Mouse (Mus musculus) Muller cell, postnatal 12 days (primary cell): Measurements from ENCODE around the gene Timm13.

ENCODE experiments used
- DNase-seq: peaks from one replicate; pipeline ENCODE4 v3.0.0-alpha.2; 2015; ENCODE audit errors: inconsistent ontology term

Gene Timm13

DNA sequence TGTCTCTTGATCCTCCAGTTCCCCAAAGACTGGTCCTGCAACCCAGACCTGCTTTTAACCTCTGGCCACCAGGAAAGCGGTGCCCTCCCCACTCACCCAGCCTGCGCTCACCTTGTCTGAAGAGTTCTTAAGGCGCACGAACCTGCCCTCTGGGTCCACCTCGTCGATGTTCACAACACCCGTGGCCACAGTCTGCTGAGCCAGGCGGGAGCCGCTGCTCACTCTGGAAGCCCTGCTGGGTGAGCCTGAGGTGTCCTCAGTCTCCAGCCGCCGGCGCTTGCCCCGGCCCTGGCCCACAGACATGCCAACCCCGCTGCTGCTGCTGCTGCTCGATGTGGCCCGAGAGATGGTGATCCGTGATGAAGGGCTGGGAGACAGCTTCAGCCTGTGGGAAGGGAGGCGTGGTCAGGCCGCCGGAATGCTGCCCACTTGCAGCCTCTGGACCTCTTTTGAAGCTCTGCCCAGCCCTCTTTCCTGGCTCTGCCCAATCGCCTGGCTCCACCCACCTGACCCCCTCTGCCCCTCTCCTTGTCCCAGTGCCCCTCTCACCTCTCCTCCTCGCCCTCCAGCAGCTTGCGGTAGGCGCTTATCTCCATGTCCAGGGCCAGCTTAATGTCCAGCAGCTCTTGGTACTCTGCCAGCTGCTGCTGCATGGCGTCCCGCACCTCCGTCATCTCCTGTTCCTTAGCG lies 3.4 kb upstream of the Timm13 start:
- DNase-seq, result no peak

DNA sequence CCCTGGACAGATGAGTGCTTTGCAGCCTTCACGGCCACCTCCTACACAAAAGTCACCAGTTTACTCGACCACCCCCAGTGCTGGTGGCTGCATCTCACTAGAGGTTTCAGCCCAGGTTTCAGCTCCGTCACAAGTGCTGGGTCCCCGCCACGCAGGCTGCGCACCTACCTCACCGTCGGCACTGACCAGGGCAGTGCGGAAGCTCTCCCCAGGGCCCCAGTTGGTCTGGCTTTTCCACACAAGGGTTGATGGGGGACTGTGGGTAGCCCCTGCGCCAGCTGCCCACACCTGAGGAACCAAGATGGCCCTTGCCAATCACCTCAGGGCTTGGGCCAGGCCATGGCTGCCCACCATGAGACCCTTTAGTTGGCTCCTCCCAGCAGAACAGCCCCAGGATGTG lies 2.5 kb upstream of the Timm13 start:
- no peak for DNase-seq

DNA sequence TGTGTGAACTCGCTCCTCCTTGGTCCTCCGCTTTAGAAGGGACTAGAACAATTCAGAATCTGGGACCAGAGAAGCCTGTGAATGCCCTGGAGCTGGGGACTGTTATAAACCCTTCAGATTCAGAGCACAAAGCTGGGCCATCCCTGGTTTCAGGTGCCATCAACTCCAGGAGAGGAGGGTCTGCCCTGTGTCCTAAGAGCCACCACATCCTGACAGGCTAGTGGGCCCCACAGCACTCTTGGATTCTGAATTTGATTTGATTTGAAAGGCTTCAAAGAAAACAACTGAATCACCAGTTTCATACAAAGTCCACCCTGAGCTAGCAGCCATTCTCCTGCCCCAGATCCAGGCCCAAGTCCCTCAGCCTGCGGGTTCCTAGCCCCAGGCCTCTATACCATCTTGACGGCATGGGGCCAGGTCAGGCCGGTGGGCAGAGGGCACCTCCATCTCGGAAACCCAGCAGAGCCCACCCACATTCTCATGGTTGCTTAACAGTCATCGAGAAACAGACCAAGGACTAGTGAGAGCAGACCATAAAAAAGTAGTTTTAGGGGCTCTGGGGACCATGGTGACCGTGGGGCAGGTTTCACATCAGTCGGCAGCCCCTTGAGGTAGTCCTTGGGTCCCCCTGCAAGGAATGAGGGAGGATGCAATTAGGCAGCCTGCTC lies 1.6 kb upstream of the Timm13 start:
- no peak for DNase-seq

DNA sequence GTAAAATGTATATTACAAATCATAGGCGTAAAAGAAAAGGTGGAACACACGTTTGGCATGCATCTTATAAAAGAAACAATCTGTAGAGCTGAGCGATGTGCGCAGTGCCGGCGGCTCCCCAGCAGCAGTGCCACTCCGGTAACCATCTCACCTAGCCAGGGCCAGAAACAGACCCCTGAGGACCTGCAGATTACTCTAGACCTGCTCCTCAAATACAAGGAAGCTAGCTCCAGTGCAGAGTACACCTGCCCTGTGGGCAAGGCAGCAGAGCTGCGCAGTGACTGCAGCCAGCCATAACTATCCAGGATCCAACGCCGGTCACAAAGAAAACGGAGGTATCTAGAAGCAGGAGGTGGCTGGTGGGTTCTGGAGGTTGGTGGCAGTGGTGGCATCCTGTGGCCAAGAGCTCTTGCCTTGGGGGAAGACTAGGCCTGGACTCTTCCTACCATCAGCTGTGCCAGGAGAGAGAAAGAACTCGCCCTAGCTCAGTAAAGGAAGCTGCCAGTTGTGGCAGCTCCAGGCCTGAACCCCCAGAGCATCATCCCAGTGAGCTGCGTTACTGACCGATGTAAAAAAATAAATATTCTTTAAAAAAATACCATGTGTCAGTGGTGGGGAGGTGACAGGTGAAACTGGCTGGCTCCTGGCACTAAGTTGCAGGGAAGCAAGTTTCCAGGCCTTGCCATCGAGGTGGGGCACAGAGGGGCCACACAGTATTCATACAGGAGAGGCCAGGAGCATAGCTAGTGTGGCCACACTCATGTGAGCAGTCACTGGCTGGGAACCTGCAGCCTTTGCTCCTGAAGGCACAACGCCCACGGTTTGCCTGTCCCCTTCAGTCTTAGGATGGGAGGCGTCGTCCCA lies 872 bp upstream of the Timm13 start:
- no peak for DNase-seq

DNA sequence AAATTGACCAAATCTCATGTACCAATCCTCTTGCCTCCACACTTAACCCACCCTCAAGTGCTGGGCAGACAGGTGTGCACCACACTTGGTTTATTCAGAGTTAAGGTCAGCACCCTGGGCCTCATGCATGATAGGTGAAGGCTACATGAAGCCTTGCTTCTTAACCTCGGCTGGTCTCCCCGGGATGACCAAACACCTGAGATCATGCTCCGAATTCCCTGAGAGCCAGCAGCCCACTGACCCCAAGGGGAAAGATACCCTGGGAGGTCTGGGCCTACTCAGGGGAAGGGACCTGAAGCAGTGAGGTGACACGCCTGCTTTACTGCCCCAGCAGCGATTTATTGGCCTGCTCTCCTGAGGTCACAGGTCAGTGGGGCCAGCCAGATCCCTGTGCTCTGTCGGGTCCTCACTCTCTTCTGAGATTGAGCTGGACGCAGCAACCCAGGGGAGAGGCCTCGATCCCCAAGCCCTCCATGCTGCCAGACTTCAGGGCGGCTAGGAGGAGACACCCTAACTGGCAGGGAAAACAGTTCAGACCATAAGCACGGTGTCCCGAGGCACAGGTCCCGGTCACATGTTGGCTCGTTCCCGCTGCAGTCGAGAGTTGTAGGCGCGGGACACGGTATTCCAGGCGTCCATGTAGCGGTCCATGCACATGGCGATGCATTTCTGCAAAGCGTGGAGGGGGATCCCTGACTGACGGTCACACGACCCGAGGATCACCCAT lies 1.0 kb downstream of the Timm13 start:
- DNase-seq, result no peak

DNA sequence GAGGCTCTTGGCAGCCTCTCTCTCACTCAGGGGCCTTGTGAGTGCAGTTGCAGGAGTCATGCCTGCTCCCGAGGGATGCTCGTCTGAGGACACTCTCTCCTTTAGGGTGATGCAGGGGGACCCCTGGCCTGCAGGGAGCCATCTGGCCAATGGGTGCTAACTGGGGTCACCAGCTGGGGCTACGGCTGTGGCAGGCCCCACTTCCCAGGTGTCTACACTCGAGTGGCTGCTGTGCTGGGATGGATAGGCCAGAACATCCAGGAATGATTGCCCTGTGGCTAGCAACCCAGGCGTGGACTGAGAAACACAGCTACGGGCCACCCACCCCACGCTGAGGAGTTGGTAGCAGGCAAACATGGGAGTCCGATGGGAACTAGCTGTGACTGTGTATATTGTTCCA lies 1.7 kb downstream of the Timm13 start:
- DNase-seq, result no peak

DNA sequence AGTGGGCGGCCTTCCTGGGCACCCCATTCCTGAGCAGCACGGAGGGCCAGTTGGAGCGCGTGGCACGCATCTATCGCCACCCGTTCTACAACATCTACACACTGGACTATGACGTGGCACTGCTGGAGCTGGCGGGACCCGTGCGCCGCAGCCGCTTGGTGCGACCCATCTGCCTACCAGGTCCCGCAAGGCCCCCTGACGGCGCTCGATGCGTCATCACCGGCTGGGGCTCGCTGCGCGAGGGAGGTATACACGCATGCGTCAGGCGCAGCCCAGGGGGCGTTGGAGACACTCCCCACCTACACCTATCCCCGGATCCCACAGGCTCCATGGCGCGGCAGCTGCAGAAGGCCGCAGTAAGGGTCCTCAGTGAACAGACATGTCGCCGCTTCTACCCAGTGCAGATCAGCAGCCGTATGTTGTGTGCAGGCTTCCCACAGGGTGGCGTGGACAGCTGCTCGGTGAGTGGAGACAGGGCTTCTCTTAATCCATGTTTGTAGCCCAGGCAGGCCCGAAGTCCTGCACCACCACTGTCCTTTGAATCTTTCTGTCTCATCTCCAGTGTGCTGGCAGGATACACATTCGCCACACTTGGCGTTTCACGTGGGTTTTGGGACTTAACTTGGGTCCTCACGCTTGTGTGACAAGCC lies 2.8 kb downstream of the Timm13 start:
- DNase-seq, result no peak

DNA sequence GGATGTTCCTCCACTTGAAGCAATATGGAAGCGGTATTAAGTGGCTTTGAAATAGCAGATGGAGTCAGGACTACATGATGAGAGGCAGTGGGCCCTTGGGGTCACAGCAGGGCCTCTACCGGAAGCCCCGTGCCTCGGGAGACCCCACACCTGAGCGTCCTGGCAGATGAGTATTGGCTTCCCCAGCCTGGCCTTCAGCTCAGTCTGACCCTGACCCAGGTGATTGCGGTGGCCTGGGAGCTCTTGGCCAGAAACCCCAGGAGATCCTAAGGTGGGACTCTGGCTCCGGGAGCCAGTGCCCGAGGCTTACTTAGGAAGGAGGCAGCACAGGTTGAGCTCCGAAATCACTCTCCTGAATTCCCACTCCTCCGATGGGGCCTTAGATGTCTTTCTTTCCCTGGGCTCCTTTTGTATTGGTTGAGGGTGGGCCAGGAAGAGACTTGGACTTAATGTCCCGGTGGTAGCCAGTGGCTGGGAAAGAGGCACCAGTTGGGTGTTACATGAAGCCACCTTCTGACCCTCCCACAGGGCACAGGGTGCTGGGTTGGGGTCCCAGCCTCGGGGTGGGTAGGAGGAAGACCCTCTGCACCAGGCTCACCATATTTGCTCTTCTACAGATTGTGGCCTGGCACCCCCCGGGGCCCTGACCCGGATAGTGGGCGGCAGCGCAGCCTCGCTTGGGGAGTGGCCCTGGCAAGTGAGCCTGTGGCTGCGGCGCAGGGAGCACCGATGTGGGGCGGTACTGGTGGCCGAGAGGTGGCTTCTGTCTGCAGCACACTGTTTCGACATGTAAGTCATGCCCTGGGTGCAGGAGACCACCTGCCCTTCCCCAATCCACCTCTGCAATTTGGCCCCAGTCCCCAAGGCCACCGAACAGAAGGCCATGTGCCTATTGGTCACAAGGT lies 3.9 kb downstream of the Timm13 start:
- no peak for DNase-seq

DNA sequence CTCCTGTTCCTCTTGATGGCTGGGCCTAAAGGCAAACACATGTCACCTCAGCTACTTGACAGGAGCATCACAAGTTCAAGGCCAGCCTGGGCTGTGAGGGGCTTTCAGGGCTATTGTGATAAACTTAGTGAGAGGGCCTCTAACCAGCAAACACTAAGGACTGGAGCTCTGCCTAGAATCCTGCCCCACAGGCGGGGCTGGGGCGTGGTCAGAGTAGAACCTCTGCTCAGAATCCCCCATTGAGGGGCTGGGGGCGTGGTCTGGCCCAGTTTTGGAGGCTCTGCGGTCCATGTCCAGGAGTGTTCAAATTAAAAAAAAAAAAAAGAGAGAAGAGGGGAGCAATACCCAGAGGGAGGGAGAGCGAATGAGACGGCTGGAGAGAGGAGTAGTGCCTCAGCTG lies 5.1 kb downstream of the Timm13 start:
- DNase-seq, result no peak

DNA sequence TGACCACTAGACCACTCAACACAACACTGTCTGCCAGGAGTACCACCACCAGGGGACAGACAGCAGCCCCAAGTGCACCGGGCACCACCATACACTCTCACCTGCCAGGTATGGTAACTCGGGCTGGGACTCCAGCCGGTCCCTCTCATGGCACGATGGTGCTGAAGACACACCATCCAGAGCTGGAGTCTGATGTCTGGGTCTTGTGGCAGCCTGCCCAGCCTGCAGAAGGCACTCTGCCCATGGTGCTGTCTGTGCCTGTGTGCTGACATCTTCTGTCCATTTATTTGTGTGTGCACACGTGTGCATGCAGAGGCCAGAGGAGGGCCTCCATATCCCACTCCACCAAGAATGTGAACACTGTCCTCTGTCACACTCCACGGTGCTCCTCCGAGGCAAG lies 5.7 kb downstream of the Timm13 start:
- DNase-seq, result no peak

DNA sequence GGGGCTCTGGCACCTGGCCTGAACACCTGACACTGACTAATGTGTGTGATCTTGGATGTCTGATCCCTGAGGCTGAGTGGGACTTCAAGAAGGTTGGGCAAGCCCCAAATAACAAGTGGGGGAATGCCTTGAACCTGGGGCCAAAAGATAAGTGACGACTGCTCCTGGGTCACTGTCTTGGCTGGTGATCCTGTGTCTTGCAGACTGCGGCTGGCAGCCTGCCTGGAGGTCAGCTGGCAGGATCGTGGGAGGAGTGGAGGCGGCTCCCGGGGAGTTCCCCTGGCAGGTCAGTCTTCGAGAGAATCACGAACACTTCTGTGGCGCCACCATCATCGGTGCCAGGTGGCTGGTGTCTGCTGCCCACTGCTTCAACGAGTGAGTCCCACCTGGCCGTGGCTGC lies 13.6 kb downstream of the Timm13 start:
- no peak for DNase-seq

DNA sequence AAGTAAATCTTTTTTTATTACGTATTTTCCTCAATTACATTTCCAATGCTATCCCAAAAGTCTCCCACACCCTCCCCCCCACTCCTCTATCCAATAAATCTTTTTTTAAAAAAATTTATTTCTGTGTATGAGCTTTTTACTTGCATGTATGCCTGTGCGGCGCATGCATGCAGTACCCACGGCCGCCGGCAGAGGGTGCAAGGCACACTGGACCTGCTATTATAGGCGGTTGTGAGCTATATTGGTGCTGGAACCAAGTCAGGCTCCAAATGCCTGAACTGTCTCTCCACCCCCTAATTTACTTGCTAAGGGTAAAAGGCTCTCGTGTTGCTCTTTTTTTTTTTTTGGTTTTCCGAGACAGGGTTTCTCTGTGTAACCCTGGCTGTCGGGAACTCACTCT lies 19.5 kb downstream of the Timm13 start:
- peak; percentile 56 for DNase-seq

DNA sequence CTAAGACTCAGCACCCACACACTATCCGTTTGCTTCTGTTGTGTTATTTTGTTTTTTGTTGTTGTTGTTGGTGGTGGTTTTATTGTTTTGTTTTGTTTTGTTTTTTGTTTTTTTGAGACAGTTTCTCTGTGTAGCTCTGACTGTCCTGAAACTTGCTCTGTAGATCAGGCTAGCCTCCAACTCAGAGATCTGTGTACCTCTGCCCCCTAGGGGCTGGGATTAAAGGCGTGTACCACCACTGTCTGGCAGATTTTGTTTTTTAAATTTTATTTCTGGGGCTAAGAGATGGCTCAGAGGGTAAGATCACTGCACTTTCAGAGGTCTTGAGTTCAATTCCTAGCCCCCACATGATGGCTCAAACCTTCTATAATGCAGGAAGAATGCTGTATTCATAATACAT lies 19.9 kb downstream of the Timm13 start:
- no peak for DNase-seq

DNA sequence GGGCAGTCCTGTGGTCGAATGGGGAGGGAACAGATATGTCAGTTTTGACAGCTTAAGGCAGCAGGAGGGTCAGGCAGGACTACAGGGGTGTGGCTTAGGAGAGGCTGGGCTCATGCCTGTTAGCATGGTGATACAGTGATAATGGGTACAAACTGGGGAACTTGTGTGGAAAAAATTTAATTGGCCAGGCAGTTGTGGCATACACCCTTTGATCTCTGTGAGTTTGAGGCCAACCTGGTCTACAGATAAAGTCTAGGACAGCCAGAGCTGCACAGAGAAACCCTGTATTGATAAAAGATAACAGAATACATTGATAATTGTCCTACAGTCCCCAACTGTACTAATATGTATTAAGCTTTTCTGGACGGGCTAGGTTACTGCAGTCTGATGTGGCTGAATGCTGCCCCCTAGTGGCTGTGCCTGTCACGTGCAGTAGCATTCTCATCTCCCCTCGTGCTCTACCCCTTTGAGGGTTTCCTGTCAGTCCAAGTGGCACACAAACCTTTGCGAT lies 20.6 kb downstream of the Timm13 start:
- peak; percentile 40 for DNase-seq

DNA sequence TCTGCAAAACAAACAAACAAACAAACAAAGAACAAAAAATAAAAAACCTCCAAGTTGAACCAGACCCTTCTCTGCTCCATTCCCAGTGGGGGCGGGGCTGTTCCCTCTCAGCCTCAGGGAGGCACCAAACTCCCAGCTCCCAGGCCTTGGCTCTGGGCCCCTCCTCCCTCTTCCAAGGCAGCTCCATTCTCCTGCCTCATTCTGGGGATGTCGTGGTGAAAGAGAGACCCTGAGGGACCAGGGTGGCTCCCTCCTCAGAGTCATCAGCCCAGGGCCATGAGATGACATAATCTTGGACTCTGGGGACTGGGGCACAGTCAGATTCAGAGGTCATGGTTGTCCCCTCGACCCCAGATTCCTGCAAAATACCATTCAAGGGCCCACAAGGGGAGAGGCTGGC lies 24.2 kb downstream of the Timm13 start:
- no peak for DNase-seq

DNA sequence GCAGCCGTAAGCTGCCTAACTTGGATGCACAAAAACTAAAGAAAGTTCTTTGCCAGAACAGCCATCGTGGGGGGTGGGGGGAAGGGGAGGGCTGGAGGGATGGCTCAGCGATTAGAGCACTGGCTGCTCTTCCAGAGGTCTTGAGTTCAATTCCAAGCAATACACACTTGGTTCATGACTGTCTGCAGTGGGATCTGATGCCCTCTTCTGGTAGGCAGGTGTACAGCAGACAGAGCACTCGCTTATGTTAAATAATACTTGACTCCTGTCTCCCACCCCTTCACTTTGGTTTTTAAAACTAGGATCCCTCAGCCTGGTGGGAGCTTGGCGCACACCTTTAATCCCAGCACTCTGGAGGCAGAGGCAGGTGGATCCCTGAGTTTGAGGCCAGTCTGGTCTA lies 24.7 kb downstream of the Timm13 start:
- no peak for DNase-seq

DNA sequence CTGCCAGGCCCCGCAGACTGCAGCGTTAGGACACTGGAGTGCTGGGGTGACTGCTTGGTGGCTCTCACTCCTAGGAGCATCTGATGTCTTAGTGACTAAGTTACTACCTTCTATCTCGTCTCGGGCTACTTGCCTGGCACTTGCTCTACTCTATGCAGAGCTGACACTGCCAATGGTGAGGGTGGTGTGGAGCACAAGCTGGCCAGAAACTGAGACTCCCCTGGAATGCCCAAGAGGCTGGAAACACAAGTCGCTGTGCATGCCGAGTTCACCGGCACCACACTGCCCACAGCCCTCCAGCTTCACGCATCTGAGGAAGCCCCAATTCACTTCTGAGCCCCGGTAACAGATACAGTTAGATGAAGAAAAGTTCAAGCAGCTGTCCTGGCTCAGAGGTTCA lies 26.7 kb downstream of the Timm13 start:
- DNase-seq, result no peak

DNA sequence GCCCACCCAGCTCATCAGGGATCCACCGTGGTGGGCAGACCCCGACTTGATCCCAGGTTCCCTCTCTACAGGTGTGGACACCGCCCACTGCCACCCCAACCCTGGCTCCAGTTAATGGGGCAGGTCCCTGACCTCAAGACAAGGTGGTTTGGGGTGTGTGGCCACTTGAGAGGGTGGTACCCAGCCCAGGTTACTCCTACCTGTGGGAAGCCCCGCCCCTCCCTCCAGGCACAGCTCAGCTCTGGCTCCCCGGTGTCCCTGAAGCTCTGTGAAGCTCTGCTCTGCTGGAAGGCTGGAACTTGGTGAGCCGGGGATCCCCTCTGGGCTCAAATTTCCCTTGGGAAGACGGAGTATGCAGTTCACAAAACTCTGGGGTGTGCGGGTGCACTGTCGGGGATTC lies 29.2 kb downstream of the Timm13 start, which contains the start of gene Tmprss9:
TSS of gene Tmprss9 (plus strand) at position 268 of the 400 bp plus-strand sequence.
- no peak for DNase-seq

DNA sequence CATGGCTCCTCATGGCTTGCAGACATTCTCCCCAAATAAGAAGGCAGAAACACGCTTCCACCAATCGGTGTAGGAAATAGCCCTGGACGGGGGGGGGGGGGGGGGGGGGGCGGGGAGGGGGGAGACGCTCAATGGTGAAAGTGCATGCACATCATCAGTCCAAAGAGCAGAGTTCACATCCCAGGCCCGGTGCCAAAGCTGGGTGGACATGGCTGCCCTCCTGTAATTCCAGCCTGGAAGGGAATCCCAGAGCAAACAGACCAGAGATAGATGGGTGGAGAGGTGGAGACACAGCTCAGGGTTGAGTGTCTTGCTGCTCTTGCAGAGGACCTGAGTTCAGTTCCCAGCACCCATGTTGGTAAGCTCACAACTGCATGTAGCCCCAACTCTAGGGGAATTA lies 29.8 kb downstream of the Timm13 start:
- DNase-seq, result no peak

DNA sequence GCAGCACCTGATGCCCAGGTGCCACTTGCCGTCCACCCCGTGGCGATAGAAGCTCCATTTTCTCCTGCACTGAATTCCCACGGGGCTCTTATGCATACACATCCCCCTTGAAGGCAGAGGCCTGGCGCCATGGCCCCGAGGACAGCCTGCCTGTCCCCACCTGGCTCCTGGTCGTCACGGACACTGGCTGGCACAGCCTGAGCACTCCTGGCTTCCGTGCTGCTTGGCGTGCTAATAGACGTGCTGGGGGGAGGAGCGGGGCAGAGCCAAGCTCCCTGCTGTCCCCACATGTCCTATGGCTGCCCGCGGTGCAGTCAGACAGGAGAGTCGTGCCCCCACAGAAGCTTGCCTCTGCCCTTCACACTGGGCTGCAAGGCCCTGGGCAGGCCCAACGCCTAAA lies 36.3 kb downstream of the Timm13 start:
- no peak for DNase-seq
